Mouse (Mus musculus) kidney, postnatal 4 days (tissue): ENCODE measurements around the gene Dusp16.

Experiments used
- DNase-seq, 2 experiments: peaks; one replicate each; pipeline ENCODE4 v3.0.0; 2021; ENCODE audit warnings: mixed read lengths in 2 of 2

The Dusp16 gene

DNA sequence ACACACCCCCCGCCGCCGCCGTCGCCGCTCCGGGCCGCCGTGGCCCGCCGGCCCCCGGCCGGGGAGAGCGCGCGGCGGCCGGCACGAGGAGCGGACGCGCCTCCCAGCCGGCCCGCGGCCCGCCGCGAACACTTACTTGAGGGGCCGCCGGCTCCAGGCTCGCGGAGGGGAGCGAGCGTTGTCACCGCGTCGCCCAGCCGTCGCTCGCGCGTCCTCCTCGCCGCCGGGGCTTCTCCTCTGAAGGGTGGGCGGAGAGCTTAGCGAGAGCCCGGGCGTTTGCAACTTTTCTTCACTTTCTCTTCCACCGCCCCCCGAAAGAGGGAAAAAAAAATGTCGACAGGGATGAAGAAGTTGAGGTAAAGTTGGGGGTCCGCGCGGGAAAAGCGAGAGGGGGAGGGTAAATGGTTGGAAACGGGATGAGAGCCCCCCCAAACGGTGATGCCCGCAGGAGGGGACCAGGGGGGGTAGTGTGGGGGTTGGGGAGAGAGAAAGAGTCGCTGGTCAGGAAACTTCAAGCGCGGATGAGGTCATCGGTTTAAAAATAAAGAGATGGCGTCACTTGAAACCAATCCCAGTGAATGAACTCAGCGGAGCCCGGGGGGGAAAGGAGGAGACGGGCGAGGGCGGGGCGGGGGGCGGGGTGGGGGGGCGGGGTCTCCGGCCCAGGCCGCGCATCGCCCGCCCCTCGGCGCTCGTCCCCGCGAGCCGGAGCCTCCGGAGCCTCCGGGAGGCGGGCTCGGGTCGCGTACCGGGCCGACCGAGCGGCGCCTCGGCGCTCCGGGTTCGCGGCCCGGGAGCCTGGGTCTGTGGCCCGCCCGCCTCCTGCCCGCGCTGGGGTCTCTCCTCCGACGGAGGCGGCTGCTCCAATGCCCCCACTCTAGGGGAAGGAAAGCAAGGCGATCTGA, at the start of gene Dusp16:
Gene Dusp16, minus strand, starts transcription at position 485 of the 905 bp plus-strand sequence.
- DNase-seq, result peak; percentile 82 to 90

DNA sequence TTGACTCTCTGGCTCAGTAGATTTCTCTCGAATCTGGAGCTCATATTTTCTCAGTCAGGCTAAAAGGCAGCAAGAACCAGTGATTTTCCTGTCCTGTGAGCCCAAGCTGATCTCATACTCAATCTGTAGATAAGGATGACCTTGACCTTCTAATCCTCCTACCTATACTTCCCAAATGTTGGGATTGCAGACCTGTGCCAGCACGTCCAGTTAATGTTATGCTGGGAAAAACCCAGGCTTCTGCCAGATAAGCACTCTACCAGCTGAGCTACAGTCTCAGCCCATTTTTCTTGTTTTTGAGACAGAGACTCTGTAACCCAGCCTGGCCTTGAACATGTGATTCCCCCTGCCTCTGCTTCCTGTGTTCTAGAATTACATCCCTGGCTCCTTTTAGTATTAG, 47.9 kb upstream of the Dusp16 start:
- no peak for DNase-seq

DNA sequence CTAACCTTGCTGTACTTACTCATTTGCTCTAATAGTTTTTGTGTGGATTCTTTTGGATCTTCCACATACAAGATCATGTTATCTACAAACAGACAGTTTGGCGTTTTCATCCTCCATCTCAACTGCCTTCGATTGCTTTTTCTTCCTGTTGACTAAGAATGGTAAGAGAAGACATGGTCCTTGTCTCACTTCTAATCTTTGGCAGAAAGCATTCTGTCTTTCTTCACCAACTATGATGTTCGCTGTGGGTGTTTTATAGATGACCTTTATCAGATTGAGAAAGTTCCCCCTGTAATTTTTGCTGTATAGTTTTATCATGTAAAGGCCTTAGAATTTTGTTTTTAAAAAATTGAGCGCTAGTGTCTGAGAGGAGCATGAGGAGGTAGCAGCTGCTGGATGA, 45.7 kb upstream of the Dusp16 start:
- DNase-seq, result no peak

DNA sequence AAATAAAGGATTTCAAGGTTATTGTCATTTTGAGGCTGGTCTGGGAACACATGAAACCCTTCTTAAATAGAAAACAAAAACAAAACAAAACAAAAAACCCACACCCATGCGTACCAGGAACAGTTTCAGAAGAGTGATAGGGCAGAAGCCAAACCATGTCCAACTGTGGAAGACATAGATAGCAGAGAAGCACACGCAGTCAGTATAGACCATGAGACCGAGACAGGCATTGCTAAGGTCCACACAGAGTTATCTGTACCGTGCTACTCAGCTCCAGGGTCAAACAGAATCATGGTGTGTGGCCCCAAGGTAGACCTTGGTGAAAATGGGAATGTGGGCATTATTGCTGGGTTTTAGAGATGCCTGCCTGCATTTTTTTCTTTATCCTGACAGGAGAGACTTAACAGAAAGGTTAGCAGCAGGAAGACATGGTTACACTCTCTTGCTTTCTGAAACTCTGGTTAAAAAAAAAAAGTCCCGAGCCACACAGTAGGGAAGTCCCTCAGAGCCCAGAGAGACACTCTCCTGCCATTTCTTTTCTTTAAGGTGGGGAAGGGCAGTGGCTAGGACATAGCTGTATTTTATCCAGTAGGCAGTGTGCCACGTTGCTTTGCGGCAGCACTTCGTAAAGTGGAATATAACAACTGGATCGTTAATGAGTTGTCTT, 42.3 kb upstream of the Dusp16 start:
- DNase-seq, result no peak

DNA sequence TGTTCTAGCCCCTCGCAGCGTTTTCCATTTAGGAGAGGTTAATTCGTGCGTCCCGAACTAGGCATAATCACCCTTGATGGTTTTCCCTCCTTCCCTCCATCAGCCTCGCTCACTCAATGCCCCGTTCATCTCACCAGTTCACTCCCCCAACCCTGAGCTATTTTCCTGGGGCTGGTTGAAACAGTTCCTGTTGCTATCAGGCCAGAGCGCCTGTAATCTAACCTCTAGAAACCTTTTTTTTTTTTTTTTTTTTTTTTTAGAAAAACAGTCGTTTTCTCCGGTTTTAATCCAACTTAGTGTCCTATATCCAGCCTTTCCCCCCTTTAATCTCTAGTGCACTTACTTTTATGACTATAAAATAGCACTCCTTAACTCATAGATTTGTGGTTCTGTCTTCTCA, 38.4 kb upstream of the Dusp16 start:
- DNase-seq, result peak in 1 of 2 experiments; percentile 14

DNA sequence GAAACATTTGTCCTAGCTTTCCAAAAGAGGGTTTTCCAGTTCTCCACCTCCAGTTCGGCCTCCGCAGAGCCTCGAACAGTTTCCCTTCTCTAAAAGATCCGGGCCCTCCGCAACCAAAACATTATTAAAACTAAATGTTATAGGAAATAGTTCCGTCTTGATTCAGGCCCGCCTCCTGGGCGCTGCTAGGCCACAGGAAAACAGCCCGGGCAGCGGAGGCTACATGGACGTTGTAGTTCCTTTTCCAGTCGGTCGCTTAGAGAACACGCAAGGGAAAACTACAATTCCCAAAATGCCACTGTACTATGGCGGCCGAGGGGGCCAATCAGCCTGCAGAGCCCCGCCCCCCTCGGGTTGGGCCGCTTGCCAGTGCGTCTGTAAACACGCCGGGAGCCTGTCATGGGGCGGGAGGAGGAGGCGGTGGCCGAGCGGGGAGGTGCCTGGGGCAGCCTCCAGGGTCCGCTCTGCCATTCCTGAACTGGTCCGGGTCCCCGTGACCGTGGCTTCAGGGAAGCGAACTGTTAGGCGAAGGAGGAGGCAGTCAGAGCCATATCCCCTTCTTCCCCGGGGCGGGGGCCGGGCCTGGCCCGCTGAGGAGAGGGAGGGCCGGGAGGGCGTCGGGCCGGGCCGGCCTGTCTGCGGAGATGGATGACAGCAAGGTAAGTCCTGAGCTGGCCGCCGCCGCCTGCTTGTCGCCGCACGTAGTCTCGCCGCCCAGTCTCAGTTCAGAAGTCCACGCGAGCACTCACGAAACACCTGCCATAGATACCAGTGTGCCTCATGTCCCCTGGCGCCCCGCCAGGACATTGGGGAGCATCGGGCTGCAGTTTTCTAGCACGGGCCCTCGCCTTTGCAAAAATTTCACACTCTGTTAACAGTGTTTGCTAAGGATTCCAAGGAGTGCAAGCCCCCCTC, 37.6 kb upstream of the Dusp16 start, which contains the start of gene Crebl2:
Gene Crebl2, plus strand, starts transcription at position 369 of the 915 bp plus-strand sequence.
- DNase-seq, result peak; percentile 100

DNA sequence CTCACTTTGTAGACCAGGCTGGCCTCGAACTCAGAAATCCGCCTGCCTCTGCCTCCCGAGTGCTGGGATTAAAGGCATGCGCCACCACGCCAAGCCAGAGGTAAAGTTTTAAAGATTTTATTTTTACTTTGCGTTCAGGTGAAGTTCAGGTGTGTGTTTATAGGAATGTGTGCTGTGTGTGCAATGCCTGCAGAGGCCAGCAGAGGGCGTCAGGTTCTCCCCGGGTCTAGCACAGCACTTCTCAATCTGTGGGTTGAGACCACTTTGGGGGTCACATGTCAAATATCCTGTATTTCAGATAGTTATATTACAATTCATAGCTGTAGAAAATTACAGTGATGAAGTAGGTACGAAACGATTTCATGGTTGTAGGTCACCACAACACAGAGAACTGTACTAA, 30.4 kb upstream of the Dusp16 start:
- peak; percentile 28 to 31 for DNase-seq

DNA sequence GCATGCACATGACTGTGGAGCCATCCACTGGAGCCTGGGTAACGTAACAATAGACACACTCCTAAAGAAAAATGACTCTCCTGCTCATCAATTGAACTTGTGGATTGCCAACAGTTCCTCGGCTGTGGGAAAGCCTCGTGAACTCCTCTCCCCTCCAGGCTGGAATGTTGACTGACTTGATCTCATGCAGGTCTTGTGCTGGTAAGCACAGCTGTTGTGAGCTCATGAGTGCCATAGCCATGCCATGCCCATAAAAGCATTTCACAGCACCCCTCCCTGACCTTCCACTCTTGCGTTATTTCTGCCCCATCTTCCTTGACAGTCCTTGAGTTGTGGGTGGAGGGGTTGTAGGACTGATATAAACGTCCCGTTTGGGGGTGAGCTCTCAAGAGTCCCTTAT, 28.0 kb upstream of the Dusp16 start:
- DNase-seq, result no peak

DNA sequence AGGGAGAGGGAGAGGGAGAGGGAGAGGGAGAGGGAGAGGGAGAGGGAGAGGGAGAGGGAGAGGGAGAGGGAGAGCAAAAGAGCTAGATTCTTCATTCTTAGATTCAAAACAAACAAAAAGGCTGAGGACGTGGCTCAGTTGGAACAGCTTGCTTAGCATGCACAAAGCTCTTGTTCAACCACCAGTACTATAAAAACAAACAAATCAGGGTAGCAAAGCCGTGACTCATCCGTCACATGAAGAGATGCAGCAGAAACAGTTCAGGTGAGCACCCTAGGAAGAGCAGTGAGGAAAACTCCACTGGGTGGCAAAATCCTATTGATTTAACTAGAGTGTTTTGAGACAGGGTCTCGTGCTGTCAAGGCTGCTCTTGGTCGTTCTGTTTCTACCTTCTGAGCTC, 27.3 kb upstream of the Dusp16 start:
- no peak for DNase-seq

DNA sequence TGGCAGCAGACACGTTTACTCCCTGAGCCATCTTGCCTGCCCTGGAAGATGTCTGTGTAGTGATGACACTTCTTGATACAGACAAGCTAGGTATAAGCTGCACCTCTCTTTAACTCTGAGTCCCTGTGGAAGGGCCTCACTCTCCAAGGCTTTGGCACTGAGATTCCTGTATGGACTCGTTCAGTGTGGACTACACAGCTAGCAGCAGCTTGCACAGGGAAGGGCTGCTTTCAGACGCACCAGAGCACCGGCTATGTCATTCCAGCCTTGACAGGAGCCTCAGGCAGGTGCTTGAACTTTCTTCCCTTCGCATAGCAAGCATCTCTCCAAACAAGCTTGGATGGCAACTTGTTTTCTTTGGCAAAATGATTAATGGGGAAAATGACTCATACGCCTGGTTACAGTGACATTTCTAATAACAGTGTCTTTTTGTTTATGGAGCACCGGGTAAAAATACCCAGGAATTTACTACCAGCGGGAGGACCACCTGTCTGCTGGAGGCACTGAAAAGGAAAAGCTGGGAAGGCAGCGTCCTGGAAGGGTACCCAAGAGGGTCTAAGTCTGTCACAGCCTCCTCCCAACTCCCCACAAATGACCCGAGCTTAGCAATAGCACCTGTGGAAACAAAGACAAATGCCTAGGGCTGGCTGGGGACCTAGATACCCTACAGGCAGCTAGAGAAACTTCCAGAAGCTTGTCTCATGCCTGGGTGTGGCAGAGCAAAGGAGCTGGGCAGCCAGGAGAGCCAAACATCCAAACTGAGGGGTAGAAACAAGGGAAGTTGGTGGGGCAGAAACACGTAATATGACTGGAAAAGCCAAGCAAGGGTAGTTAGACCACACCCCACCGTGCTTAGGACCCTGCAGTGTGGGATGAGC, 24.9 kb upstream of the Dusp16 start:
- DNase-seq, result no peak

DNA sequence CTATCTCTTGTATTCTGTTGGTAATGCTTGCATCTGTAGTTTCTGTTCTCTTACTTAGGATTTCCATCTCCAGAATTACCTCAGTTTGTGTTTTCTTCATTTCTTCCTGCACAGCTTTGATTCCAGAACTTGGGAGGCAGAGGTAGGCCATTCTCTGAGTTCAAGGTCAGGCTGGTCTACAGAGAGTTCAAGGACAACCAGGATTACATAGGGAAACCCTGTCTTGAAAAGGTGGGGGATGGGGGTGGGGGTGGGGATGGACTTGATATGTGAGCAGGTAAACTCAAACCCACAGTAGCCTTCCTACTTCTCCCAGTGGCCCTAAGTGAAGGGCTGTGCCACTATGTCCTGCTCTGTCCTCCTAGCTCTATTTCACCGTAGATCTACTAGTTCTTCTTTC, 20.6 kb upstream of the Dusp16 start:
- no peak for DNase-seq

DNA sequence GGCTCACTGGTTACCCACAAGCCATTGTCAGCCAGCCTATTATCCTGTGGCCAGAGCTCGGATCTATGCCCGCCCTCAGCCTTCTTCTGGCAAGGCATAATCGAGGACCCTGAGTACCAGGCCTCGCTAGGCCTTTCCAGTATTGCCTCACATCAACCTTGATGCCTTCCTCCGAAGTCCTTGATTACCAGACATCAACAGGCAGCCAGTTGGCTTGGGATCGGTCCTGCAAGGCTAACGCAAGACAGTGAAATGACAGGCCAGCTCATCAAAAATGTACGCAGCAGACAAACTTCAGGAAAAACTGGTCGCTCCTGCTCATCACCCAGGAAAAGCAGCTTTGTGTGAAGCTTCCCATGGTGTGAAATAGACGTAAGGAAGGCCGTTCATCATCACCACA, 15.4 kb upstream of the Dusp16 start:
- DNase-seq, result no peak

DNA sequence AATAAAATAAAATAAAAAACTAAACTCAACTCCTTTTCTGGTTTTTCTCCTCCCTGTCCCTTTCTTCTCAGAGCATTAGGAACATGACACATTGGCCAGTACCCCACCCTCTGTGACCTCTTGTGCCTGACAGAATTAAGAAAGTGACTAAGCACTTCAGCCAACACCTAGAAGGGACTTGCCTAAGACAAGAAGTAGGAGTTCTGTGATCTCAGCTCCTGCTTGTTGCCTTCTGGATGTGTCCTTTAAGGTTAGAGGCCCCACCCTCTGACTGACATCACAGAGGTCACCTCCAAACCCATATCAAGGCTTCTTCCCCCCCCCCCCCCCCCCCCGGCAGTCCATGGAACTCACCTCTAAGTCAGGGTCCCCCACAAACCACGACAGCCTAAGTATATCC, 14.7 kb upstream of the Dusp16 start:
- no peak for DNase-seq

DNA sequence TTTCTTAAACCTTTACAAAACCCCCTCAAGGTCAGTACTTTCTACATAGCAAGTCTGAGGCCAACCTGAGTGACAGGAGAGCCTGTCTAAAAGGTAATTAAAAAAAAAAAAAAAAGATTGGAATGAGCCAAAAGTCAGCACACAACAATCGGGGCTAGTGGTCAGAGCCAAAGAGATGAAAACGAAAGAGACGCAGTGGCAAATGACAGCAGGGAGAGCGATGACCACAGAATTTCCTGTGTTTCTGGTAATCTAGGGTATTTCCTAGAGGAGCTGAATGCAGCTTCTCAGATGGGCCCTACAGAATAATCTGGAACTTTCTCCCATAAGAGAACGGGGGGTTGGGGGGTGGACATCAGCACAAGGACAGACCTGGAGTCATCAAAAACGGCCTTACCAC, 13.7 kb upstream of the Dusp16 start:
- DNase-seq, result no peak

DNA sequence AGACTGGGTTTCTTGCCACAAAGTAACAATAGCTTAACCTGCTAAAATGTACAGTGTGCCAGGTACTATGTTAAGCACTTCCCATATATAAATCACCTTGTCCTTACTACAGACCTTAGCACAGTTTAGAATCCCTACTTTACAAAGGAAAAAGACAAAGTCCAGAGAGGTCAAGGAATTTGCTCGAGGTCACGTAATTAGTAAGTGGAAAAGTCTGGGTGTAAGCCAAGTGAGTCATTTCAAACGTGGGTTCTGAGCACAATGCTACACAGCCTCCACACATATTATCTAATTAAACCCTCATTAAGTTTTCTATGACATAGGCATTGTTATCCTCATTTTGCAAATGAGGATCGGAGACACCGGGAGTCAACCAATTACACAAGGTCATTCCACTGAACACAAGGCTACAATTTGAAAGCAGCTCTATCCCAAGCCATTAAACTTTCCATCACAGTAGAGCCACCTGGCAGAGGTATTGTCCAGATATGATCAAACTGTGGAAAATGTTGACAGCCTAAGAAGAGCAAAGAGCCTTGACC, 12.4 kb upstream of the Dusp16 start:
- no peak for DNase-seq

DNA sequence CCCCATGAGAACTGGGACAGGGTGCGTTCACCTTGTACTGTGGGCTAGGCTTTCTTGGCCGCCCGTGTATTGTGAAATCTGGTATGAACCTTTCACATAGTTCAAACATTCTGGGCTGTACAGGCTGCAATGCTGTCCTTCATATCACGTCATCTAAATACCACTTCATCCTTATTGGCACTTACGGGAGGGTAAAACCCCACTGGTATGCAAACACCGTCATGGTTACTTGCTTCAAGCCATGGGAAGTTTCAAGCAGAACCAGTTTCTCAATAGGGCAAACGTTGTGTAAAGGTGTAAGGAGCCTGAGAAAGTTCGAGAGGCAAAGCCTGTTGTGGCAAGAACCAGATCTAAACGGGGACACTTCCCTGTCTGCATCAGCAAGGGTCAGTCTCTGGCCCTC, 10.2 kb upstream of the Dusp16 start:
- DNase-seq, result peak in 1 of 2 experiments; percentile 22

DNA sequence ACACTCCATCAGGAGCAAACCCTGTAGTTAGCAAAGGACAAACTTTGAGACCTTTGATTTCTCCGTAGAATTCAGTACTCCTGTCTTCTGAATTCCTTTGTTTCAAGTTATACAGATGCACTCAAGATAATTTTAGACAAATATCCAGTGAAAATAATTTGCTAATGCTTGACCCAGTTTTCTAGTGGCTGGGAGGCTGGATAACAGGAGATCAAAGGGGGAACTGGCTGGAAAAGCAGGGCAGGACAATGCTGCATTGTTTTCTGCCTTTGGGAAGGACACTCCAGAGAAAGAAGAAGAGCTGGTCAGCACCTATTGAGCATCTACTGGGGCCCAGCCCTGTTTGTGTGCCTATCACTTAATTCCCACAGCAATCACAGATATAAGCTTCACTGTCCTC, 9.1 kb upstream of the Dusp16 start:
- DNase-seq, result no peak

DNA sequence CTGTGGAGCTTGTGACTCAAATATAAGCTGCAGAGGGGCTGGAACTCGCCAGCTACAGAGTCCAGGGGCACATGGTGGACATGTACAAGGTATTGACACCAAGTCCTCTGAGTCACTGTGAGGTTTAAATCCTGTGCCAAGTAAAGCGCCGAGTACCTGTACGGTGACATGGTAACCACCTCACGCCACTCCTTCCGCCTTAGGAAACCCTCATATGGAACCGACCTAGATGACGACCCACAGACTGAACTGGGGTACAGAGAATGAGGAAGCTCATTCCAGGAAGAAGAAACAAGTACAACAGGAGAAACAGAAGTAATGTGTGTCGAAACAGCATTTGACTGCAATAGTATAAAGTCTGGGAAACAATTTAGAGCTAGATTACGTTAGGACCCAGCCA, 3.9 kb upstream of the Dusp16 start:
- DNase-seq, result no peak

DNA sequence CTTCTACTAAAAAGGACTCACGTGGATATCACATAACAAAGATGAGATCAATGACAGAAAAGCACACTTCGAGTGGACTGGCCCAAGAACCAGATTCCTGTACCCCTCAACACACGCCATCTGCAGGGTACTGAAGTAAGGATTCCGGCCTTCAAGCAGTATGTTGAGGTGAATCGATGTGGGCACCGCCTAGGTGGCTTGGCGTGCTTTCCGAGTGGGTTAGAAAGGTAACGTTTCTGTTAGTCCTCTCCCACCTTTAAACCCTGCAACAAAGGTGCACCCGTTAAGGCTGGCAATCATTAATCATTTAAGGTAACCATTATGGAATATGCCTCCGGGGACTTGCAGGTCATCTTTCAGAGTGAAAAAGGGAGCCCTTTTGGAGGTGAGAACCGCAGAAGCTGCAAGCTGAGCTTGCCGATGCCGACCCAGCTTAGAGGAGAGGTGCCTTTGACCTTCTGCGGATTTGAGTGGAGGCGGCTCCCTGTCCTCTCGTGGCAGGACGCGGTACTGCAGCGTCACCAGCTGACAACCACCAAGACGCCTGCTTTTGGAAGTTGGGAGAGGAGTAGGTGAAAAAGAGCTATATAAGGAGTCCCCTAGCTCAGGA, 1.6 kb upstream of the Dusp16 start:
- peak; percentile 92 to 93 for DNase-seq

DNA sequence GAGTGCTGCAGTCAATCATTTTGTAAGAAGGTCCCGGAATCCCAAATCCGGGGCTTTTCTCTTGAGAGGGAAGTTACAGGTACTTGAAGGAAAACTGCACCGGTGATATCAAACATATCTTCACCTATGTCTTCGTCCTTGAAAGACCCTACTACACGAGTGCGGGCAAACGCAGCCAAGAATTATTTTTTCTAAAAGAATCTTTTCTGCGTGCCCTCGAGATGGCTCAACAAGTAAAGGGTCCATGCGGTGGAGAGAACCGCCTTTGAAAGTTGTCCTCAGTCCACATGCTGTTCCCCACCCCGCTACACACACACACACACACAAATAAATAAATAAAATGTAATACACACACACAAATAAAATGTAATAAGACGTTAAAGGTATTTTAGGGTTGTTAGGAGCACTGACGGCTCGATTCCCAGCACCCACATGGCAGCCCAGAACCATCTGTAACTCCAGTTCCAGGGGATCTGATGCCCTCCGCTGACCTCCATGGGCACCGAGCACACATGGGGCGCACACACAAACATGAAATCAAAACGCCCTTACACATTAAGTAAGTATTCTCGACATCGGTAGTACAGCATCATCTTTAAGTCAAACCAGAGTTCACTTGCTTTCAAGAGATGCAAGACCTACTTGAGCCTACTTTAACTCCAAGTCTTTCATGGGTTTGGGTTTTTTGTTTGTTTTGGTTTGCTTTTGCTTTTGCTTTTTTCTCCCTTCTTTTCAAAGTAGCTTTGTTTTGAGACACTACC, 801 bp upstream of the Dusp16 start:
- DNase-seq, result peak; percentile 10 to 15
